Mouse (Mus musculus) right cerebral cortex, postnatal 4 days (tissue): ENCODE results near the gene Arhgap9.

ENCODE experiments used
- DNase-seq: peaks from one replicate; pipeline ENCODE4 v3.0.0-alpha.2; 2022

Arhgap9 gene

GRCm38 (mm10) chr10:127324495-127324894 is 2.7 kb downstream of the Arhgap9 start:
- no peak for DNase-seq

GRCm38 (mm10) chr10:127325454-127326016 is 3.8 kb downstream of the Arhgap9 start:
- DNase-seq: no peak

GRCm38 (mm10) chr10:127326017-127326801 is 4.4 kb downstream of the Arhgap9 start:
- no peak for DNase-seq

GRCm38 (mm10) chr10:127326828-127327227 is 5.1 kb downstream of the Arhgap9 start:
- DNase-seq: no peak

GRCm38 (mm10) chr10:127327461-127328145 is 5.8 kb downstream of the Arhgap9 start:
- DNase-seq: no peak

GRCm38 (mm10) chr10:127330212-127330611 is 8.4 kb downstream of the Arhgap9 start:
- DNase-seq: no peak

- DNase-seq: no peak
Observed at GRCm38 (mm10) chr10:127332211-127332874, 10.6 kb downstream of the Arhgap9 start.

GRCm38 (mm10) chr10:127333152-127333551 is 11.4 kb downstream of the Arhgap9 start:
- DNase-seq: no peak

GRCm38 (mm10) chr10:127335271-127335670 is 13.5 kb downstream of the Arhgap9 start:
- DNase-seq: no peak

- DNase-seq: no peak
Observed at GRCm38 (mm10) chr10:127336952-127337351, 15.2 kb downstream of the Arhgap9 start.

GRCm38 (mm10) chr10:127337536-127338099 is 15.9 kb downstream of the Arhgap9 start:
- no peak for DNase-seq

GRCm38 (mm10) chr10:127338930-127339682 is 17.3 kb downstream of the Arhgap9 start:
- peak; percentile 79 for DNase-seq

- peak; percentile 47 for DNase-seq
Observed at GRCm38 (mm10) chr10:127339683-127340576, 18.2 kb downstream of the Arhgap9 start.

GRCm38 (mm10) chr10:127340577-127341359 is 19.0 kb downstream of the Arhgap9 start:
- DNase-seq: peak; percentile 48

- DNase-seq: no peak
Observed at GRCm38 (mm10) chr10:127341360-127341690, 19.6 kb downstream of the Arhgap9 start.

- DNase-seq: peak; percentile 78
Observed at GRCm38 (mm10) chr10:127341891-127342639, 20.3 kb downstream of the Arhgap9 start, which contains the start of gene Gli1. TSS of gene Gli1 (minus strand) at chr10:127341974.

GRCm38 (mm10) chr10:127343029-127343428 is 21.3 kb downstream of the Arhgap9 start:
- no peak for DNase-seq

- no peak for DNase-seq
Observed at GRCm38 (mm10) chr10:127346173-127346572, 24.4 kb downstream of the Arhgap9 start.

- peak; percentile 45 for DNase-seq
Observed at GRCm38 (mm10) chr10:127348957-127349356, 27.2 kb downstream of the Arhgap9 start.

- DNase-seq: no peak
Observed at GRCm38 (mm10) chr10:127349810-127350209, 28.0 kb downstream of the Arhgap9 start.
